Mouse (Mus musculus): ENCODE measurements at regions not wholly inside any gene's neighbourhood (a gene's known extent, or its start where the extent isn't known, plus 50 kb on each side); places are given as distances from the start of the nearest gene placed in this dataset.
A peak's percentile ranks its signal among the peaks of the same experiment; 100 is the strongest.

DNA sequence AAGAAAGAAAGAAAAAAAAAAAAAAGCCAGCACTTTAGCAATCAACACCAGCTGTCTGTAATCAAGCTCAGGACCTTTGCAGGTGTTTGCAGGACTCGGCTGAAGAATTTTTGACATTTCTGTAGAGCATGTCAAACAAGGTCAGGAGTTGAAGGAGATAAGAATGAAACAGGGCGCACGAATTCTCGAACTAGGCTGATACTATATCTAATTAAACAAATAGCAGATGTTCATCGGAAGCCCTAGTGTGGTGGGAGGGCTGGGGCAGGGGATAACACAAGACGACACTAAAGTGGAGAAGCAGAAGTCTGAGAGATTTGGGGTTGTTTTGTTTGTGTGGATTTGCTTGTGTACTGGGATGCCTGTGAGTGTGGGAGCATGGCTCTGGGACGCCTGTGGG is 646.9 kb downstream of the Galc start:
- TF ChIP-seq POLR2A (IDR thresholded peaks at IDR 0.05; ENCODE audit: low read depth, low read length): no peak
- TF ChIP-seq CTCF (IDR thresholded peaks at IDR 0.05; ENCODE audit: borderline replicate concordance, insufficient read depth, low read length): no peak
- peaks cover 4% of the 10 kb centered on the region; the same call in 1 of the 2 replicates for H3K4me1 ChIP-seq (ENCODE audit: control insufficient read depth, insufficient read depth, low read length)

More for the DNA sequence above, 646.9 kb downstream of the Galc start:
- no peak overlapping the region for H3K4me3 ChIP-seq (ENCODE audit: insufficient read depth, low read length)
- peak overlapping the region; percentile 49; the same call in 1 of the 2 replicates for H3K27ac ChIP-seq (ENCODE audit: insufficient read depth, low read length)
